Mouse (Mus musculus): Measurements from ENCODE around the gene Emc9.

GRCm38 (mm10) chr14:55618486-55619195 is 33.5 kb upstream of the Emc9 start:
- TF ChIP-seq TAL1 (IDR thresholded peaks at IDR 0.05; ENCODE audit: low read length) (no peak), GATA1 (IDR thresholded peaks at IDR 0.05; ENCODE audit: low read length) (peak; percentile 69)

All from erythroblast, embryonic 14.5 days (primary cell).